Mouse (Mus musculus) left cerebral cortex, postnatal 10 days (tissue): ENCODE data around the gene Il9r. TPM values are rescaled to one million over a fixed set of nuclear protein-coding genes. Genes with fewer than 3 reads are reported as not detected.
A peak's percentile ranks its signal among the peaks of the same experiment; 100 is the strongest.

ENCODE experiments used
- DNase-seq, 2 experiments: peaks; one replicate each; pipeline ENCODE4 v3.0.0; 2021 to 2022; ENCODE audit warnings: low spot score in 2 of 2, mixed read lengths in 1 of 2; ENCODE audit errors: extremely low spot score in 1 of 2
- intact Hi-C: fragments of 180-260 bp; cut with DNase I; formaldehyde crosslinking; loops from one replicate; pipeline ENCODE4 v1.15.1; 2025
- total RNA-seq, 2 experiments: library from RNA; stranded (reverse); gene quantifications; 2 replicates each; pipeline ENCODE4 v1.2.3; 2021

The Il9r gene
- total RNA-seq, 2 experiments from 2014 or later = not detected

DNA sequence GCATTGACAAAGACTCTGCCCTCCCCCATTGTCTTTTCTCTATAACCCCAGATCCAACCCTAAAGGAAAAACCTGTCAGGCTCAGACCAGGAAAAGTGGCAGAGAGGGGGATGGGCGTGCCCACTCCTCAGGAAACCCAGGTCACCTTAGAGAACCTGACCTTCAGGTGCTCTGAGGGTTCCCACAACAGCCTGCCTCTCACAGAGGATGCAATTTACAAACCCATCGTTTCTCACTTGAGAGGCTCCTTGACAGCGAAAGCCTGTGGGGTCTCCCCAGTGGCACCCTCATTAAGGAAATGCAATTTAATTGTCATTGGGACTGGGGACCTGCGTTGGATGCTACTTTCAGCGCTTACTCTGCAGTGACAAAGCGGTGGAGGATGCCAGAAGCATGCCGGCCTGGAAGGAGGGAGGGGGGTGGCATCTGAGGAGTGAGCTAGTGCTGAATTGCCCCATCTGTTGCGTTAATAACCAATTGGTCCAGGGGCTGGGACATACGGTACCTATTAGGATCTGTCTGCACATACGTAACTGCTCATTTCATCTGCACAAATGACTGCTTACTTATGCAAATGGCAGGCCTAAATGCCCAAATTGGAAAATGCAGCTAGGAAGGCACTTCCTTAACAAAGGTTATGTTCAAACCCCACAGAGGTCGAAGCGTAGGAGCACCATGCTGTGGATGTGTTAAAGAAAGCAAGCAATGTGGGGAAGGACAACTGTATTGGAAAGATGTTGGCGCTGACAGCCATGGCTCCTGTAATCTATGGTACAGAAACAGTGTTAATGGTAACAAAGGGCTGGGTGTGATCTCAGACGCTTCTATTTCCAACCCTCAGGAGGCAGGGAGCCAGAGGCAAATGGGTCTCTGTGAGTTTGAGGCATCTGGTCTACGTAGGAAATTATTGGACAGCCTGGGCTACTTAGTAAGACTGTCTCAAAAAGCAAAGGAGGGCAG is 58.2 kb downstream of the Il9r start:
- no peak for DNase-seq
- intact Hi-C loops = no loop called here

DNA sequence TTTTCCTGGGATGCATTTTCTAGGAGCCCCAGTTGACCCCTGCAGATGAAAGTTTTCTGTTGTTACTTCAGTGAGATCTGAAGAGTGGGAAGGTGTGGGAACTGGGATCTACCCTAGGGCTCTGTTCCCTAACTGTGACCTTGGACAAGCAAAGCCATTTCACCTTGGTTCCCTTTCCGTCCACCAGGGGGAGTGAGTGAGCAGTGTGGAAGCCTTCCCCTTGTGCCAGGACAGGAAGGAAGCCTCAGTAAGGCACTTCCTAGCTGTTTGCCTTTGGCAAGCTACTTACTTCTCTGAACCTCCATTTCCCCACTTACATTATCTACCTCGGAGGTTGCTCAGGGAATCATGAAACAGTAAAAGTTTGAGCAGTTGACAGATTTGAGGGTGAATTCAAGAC is 59.0 kb downstream of the Il9r start:
- DNase-seq = peak in 1 of 2 experiments; percentile 46

DNA sequence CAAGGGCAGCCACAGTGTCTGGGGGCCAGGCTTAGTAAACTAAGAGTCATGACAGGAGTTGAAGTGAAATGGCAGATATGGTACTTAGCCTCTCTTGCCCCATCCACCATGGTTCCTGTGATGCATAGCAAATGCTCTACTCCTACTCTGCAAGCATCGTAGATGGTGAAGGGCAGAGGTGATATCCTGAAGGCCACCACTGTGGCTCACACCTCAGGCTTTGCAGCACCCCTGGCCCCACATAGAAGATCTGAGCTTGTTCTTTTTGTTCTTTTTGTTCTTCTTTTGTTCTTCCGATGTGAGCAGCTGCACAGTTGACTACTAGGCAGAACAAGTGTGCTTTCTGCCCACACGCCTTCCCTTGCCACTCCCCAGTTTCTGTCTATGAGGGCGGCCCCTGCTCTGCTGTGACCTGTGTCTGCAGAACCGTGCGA is 60.5 kb downstream of the Il9r start:
- intact Hi-C loops = no loop called here

More for the DNA sequence above, 59.0 kb downstream of the Il9r start:
- intact Hi-C loops = no loop called here

DNA sequence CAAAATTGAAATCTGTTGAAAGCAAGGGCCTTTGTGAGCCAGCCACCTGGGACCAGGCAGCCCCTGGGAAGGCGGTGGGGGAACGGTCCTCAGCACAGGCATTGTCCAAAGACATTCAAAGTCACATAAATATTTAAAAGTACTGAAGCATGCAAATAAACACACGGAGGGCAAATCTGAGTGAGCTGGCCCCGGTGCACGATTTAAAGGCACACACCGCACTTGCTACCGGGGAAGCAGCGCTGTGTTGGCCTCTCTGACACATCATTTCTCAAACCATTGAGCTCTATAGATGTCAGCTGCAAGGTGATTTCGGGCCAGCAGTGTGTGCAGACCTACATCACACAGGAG is 61.5 kb downstream of the Il9r start:
- intact Hi-C loops = no loop called here
- peak in 1 of 2 experiments; percentile 63 for DNase-seq

More for the DNA sequence above, 60.5 kb downstream of the Il9r start:
- no peak for DNase-seq

DNA sequence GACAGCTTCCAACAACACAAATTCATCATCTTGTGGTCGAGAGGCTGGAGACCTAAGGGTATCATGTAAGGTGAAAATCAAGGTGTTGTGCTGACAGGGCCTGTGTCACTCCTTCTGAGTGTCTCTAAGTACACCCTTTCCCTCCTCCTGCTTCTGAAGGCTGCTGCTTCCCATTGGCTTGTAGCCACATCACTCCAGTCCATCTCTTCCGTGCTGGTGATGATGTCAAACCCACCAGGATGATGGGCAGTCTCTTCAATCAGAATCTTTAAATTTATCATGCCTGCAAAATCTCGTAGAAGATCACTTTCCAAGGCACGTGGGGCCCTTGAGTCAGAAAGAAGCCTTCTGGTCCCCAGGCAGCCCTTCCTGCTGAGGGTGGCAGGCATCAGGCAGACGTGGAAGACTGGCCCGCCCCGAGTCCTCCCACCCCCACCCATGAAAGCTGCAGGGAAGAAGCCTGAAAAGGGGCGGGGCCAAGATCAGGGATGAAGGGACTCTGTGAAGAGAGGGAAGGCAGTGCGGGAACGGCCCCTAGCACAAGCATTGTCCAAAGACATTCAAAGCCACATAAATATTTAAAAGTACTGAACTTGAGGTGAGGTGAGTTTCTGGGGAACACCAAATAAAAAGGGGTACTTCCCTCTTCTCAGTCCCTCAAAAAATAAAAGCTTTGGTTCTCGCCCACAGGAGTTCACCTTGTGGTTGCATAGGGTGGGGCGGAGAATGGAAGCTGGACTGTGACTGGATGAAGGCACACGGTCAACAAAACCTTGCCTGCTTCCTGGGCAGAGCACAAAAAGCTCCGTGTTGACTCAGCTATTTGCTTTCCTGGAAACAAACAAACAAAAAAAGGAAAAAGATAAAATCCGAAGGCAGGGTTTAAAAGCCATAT is 62.1 kb downstream of the Il9r start:
- DNase-seq = peak in 1 of 2 experiments; percentile 63
- intact Hi-C loops = no loop called here

Other genes starting within 250 kb of the Il9r start
- under 1 TPM in 1 of 2 experiments, not detected in 1; 0.17 TPM for gene 4930524B15Rik, start 234.7 kb downstream of the Il9r start, total RNA-seq
- gene Nsg2, start 199.8 kb downstream of the Il9r start, total RNA-seq = 100 to 1,000 TPM; 873 to 894 TPM
- 10 to 100 TPM; 25.9 to 28.4 TPM for gene Snrnp25, start 5.1 kb upstream of the Il9r start, total RNA-seq
- 10 to 100 TPM; 16.4 to 21.8 TPM for gene Rhbdf1, start 22.0 kb upstream of the Il9r start, total RNA-seq
- 10 to 100 TPM; 18.7 to 19.8 TPM for gene Mpg, start 26.2 kb upstream of the Il9r start, total RNA-seq
- gene Nprl3, start 67.4 kb upstream of the Il9r start, total RNA-seq = 10 to 100 TPM; 55.9 to 60.0 TPM
- gene Hba-x, start 76.1 kb upstream of the Il9r start, total RNA-seq = not detected
- 100 to 1,000 TPM; 406 to 790 TPM for gene Hba-a1, start 83.2 kb upstream of the Il9r start, total RNA-seq
- 1 to 10 TPM; 2.9 to 3.3 TPM for gene Hbq1b, start 86.7 kb upstream of the Il9r start, total RNA-seq
- gene Hba-a2, start 96.2 kb upstream of the Il9r start, total RNA-seq = 100 to 1,000 TPM; 384 to 756 TPM
- 1 to 10 TPM; 1.9 to 2.1 TPM for gene Hbq1a, start 99.8 kb upstream of the Il9r start, total RNA-seq
- 10 to 100 TPM; 28.2 to 31.9 TPM for gene Sh3pxd2b, start 147.5 kb upstream of the Il9r start, total RNA-seq